Mouse (Mus musculus): ENCODE data around the gene Nipa1.

DNA sequence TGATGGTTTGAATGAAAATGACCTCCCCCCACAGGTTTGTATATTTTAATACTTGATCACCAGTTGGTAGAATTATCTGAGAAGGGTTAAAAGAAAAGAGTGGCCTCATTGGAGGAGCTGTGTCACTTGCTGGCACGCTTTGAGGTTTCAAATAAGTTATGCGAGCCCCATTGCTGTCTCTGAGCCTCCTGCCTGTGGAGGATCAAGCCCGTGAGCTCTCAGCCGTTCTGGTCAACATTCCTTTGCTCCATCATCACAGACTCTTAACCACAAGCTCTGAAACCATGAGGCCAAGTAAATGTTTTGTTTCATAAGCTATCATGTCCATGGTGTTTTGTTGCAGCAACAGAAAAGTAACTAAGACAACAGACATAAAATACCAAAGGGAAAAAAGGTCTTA is 35.0 kb downstream of the Nipa1 start:
- TF ChIP-seq CTCF (IDR thresholded peaks at IDR 0.05; ENCODE audit: low read depth) = no peak
- no peak for TF ChIP-seq EP300 (IDR thresholded peaks at IDR 0.05; ENCODE audit: low read depth)
